Comparison of ENCODE assay signal across 8 mouse cellular contexts in the genomic region with DNA sequence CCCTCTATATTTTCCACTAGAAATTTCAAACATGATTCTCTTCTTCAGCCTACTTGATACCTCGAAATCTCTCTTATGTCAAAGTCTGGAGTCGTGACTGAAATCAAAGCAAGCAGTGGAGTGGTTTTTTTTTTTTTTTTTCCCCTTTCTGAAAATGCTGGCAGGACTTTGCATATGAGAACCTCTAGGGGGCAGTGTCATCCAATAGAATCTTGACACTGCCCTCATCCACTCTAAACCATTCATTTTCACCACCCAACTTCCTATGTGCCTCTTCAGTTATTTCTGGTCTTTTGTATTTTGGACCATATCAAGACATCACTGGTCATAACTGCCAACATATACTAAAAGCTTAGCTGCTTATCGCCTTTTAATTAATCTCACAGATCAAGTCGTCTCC. TPM values are rescaled to one million over a fixed set of nuclear protein-coding genes. Genes with fewer than 3 reads are reported as not detected.
DNase-seq lines count a peak whose midpoint lies in the region; ATAC-seq lines count a peak whose summit lies in the region.

No protein-coding gene starts in this region.

- peak; percentile 10 for DNase-seq in cerebellum, adult 11 months
- no peak for DNase-seq in cerebellum, postnatal 4 days (ENCODE audit: low spot score in 2 of 2)
- peak; percentile 29 to 49 for DNase-seq in left cerebral cortex, postnatal 25 days (ENCODE audit: low spot score in 2 of 2)
- DNase-seq in left cerebral cortex, postnatal 10 days (ENCODE audit: extremely low spot score in 1 of 2, low spot score in 2 of 2): no peak
- DNase-seq in T-cell, adult 2 months (ENCODE audit: low spot score): peak; percentile 26
- peak; percentile 56 for DNase-seq in forelimb bud, embryonic 11.5 days (ENCODE audit: low read depth, low spot score)
- no peak for DNase-seq in ovary, postnatal 14 days (ENCODE audit: low spot score)

- 0 out of 2 replicates have a peak, but pooled peaks have one; percentile 46 for ATAC-seq in neutrophil, adult 5-6 weeks (ENCODE audit: extremely low read depth, insufficient number of reproducible peaks, low FRiP score, poor library complexity, severe bottlenecking)

- intact Hi-C loops in left cerebral cortex, postnatal 25 days (cut with DNase I): loop anchor here (5.0 kb wide), 3 partner anchors 52 to 162 kb away; a partner anchor contains a TSS
- intact Hi-C loops in left cerebral cortex, postnatal 10 days (cut with DNase I): loop anchor here (2.0 kb wide), 1 partner anchor 84 kb away; no protein-coding TSS in a partner anchor

RNA-seq across cellular contexts. Expression of a gene that starts 16.9 kb away (rescaled TPM):
- 1 to 10 TPM; 1.0 to 1.1 TPM for total RNA-seq in left cerebral cortex, postnatal 25 days (2021)
- 1 to 10 TPM; 1.9 to 2.1 TPM for total RNA-seq in left cerebral cortex, postnatal 10 days (2021)
- not detected in 2 replicates for total RNA-seq in neutrophil, adult 5-6 weeks (2017)

RNA-seq across cellular contexts. Expression of a gene that starts 49.7 kb away (rescaled TPM):
- total RNA-seq in left cerebral cortex, postnatal 25 days (2021): 100 to 1,000 TPM; 301 to 304 TPM
- total RNA-seq in left cerebral cortex, postnatal 10 days (2021): 100 to 1,000 TPM; 639 to 688 TPM
- total RNA-seq in neutrophil, adult 5-6 weeks (2017): 23.6 and 25.7 TPM in 2 replicates

Comparison
In these comparisons a context has a peak if more than half of its experiments do, and no peak if none do; other contexts are left out.
1. DNase-seq: peak in cerebellum, adult 11 months (single experiment), left cerebral cortex, postnatal 25 days (2 of 2), T-cell, adult 2 months (single experiment) and forelimb bud, embryonic 11.5 days (single experiment); none in cerebellum, postnatal 4 days (0 of 2), left cerebral cortex, postnatal 10 days (0 of 2) and ovary, postnatal 14 days (single experiment).
2. RNA of a gene that starts 49.7 kb away (total RNA-seq): 639 to 688 TPM in left cerebral cortex, postnatal 10 days and 301 to 304 TPM in left cerebral cortex, postnatal 25 days; 23.6 to 25.7 TPM in neutrophil, adult 5-6 weeks; every median in the first group is over 10 times any median in the second.